Comparison of ENCODE assay signal across 26 mouse cellular contexts in genomic region chr6:135360331-135360730, GRCm38 (mm10). TPM values are rescaled to one million over a fixed set of nuclear protein-coding genes. Genes with fewer than 3 reads are reported as not detected.
A peak's percentile ranks its signal among the peaks of the same experiment; 100 is the strongest.
DNase-seq lines count a peak whose midpoint lies in the region; ATAC-seq and TF ChIP-seq lines count a peak whose summit lies in the region.
"Had no signal": no experiment of that assay in that cellular context is flagged by ENCODE, and none has a peak within 500 bp of the region (broad histone marks: within the 10 kb centered on the region; RNA-seq: fewer than 3 reads in every experiment).

No protein-coding gene starts in this region.

- peaks cover 32% of the 10 kb centered on the region for H3K4me1 ChIP-seq in lung, embryonic 14.5 days (ENCODE audit: insufficient read depth)
- H3K4me1 ChIP-seq in embryonic facial prominence, embryonic 12.5 days, result peaks cover 26% of the 10 kb centered on the region
- peaks cover 25% of the 10 kb centered on the region for H3K4me1 ChIP-seq in intestine, embryonic 16.5 days (ENCODE audit: control insufficient read depth, insufficient read depth, low read length)
- H3K4me1 ChIP-seq in stomach, embryonic 16.5 days (ENCODE audit: control insufficient read depth, insufficient read depth, low read length), result peaks cover 24% of the 10 kb centered on the region

- DNase-seq in lung, embryonic 14.5 days, result peak; percentile 15
- no peak for DNase-seq in lung, postnatal 36 days
- DNase-seq in right cerebral cortex, adult 2 months (ENCODE audit: low spot score in 2 of 2), result no peak
- DNase-seq in cerebellum, adult 9-11 months, result no peak
- DNase-seq: adrenal gland, adult 2 months; cerebellum, adult 18-20 months; cerebellum, postnatal 25 days; embryo, embryonic 11 days; gastrocnemius, postnatal 14 days; heart, adult 2 months; kidney, adult 8-10 months; kidney, postnatal 25 days; layer of hippocampus, postnatal 36 days; liver; thymus, adult 2 months had no signal

- no peaks in the 10 kb centered on the region for H3K27me3 ChIP-seq in lung, embryonic 14.5 days (ENCODE audit: insufficient read depth, low read length)
- no peaks in the 10 kb centered on the region for H3K27me3 ChIP-seq in embryonic facial prominence, embryonic 12.5 days
- H3K27me3 ChIP-seq in intestine, embryonic 16.5 days (replicated peaks; ENCODE audit: control insufficient read depth, insufficient read depth, low read length), result no peaks in the 10 kb centered on the region
- no peaks in the 10 kb centered on the region for H3K27me3 ChIP-seq in stomach, embryonic 16.5 days (ENCODE audit: control insufficient read depth, insufficient read depth, low read length)
- H3K27me3 ChIP-seq: forebrain, embryonic 12.5 days; hindbrain, embryonic 12.5 days; liver, embryonic 15.5 days; midbrain, embryonic 13.5 days; stomach, embryonic 15.5 days had no signal

- no peak overlapping the region for H3K9ac ChIP-seq in lung, embryonic 14.5 days
- no peak overlapping the region for H3K9ac ChIP-seq in embryonic facial prominence, embryonic 12.5 days
- no peak overlapping the region for H3K9ac ChIP-seq in intestine, embryonic 16.5 days (ENCODE audit: low read depth, low read length)
- H3K9ac ChIP-seq in stomach, embryonic 16.5 days (ENCODE audit: low read length), result no peak overlapping the region
- H3K9ac ChIP-seq: forebrain, embryonic 12.5 days; hindbrain, embryonic 12.5 days; liver, embryonic 15.5 days; midbrain, embryonic 13.5 days; stomach, embryonic 15.5 days had no signal

- peak overlapping the region; percentile 37; the same call in 1 of the 2 replicates for H3K27ac ChIP-seq in lung, embryonic 14.5 days (ENCODE audit: low read depth)
- peak overlapping the region; percentile 41; the same call in 1 of the 2 replicates for H3K27ac ChIP-seq in embryonic facial prominence, embryonic 12.5 days
- peak overlapping the region; percentile 58 for H3K27ac ChIP-seq in intestine, embryonic 16.5 days (ENCODE audit: low read length)
- peak overlapping the region; percentile 62 for H3K27ac ChIP-seq in stomach, embryonic 16.5 days (ENCODE audit: low read length)
- H3K27ac ChIP-seq: forebrain, embryonic 12.5 days; heart, adult 2 months; hindbrain, embryonic 12.5 days; liver, embryonic 15.5 days; midbrain, embryonic 13.5 days; stomach, embryonic 15.5 days had no signal

- no peak overlapping the region for H3K4me2 ChIP-seq in lung, embryonic 14.5 days
- no peak overlapping the region for H3K4me2 ChIP-seq in embryonic facial prominence, embryonic 12.5 days (replicated peaks)
- H3K4me2 ChIP-seq in intestine, embryonic 16.5 days (ENCODE audit: low read depth, low read length), result no peak overlapping the region
- H3K4me2 ChIP-seq in stomach, embryonic 16.5 days (ENCODE audit: low read depth, low read length), result no peak overlapping the region
- H3K4me2 ChIP-seq: forebrain, embryonic 12.5 days; hindbrain, embryonic 12.5 days; liver, embryonic 15.5 days; midbrain, embryonic 13.5 days; stomach, embryonic 15.5 days had no signal

- ATAC-seq in lung, embryonic 14.5 days (ENCODE audit: insufficient read depth), result no peak
- no peak for ATAC-seq in embryonic facial prominence, embryonic 12.5 days (ENCODE audit: insufficient number of reproducible peaks, insufficient read depth, low FRiP score, low TSS enrichment)
- ATAC-seq in intestine, embryonic 16.5 days, result no peak
- no peak for ATAC-seq in stomach, embryonic 16.5 days (ENCODE audit: insufficient read depth, low FRiP score)
- ATAC-seq: midbrain, embryonic 13.5 days had no signal

- H3K9me3 ChIP-seq in lung, embryonic 14.5 days (ENCODE audit: low read depth, low read length), result no peaks in the 10 kb centered on the region
- H3K9me3 ChIP-seq in embryonic facial prominence, embryonic 12.5 days, result no peaks in the 10 kb centered on the region
- no peaks in the 10 kb centered on the region for H3K9me3 ChIP-seq in intestine, embryonic 16.5 days (ENCODE audit: control insufficient read depth, low read length)
- no peaks in the 10 kb centered on the region for H3K9me3 ChIP-seq in stomach, embryonic 16.5 days (replicated peaks; ENCODE audit: control insufficient read depth, low read length)
- H3K9me3 ChIP-seq: forebrain, embryonic 12.5 days; hindbrain, embryonic 12.5 days; liver, embryonic 15.5 days; megakaryocyte, embryonic 14.5 days; midbrain, embryonic 13.5 days; stomach, embryonic 15.5 days had no signal

- WGBS in lung, embryonic 14.5 days, result 33% methylated on average over 4 of the region's 4 CpGs
- 34% methylated on average over 4 of the region's 4 CpGs for WGBS in embryonic facial prominence, embryonic 12.5 days
- 52% methylated on average over 4 of the region's 4 CpGs for WGBS in intestine, embryonic 16.5 days
- 55% methylated on average over 4 of the region's 4 CpGs for WGBS in stomach, embryonic 16.5 days

- no peak overlapping the region for H3K4me3 ChIP-seq in lung, embryonic 14.5 days (ENCODE audit: low read depth, low read length)
- H3K4me3 ChIP-seq in embryonic facial prominence, embryonic 12.5 days, result no peak overlapping the region
- no peak overlapping the region for H3K4me3 ChIP-seq in intestine, embryonic 16.5 days (ENCODE audit: low read length)
- H3K4me3 ChIP-seq in stomach, embryonic 16.5 days (replicated peaks; ENCODE audit: low read length), result no peak overlapping the region
- H3K4me3 ChIP-seq: erythroblast, embryonic 14.5 days; forebrain, embryonic 12.5 days; heart, adult 2 months; hindbrain, embryonic 12.5 days; liver, embryonic 15.5 days; megakaryocyte, embryonic 14.5 days; midbrain, embryonic 13.5 days; stomach, embryonic 15.5 days had no signal

- TF ChIP-seq CTCF in lung, embryonic 14.5 days (IDR thresholded peaks at IDR 0.05; ENCODE audit: low read depth), result no peak

- H3K36me3 ChIP-seq in lung, embryonic 14.5 days (ENCODE audit: insufficient read depth), result no peaks in the 10 kb centered on the region
- no peaks in the 10 kb centered on the region for H3K36me3 ChIP-seq in embryonic facial prominence, embryonic 12.5 days
- no peaks in the 10 kb centered on the region for H3K36me3 ChIP-seq in intestine, embryonic 16.5 days (ENCODE audit: control insufficient read depth, insufficient read depth, low read length)
- no peaks in the 10 kb centered on the region for H3K36me3 ChIP-seq in stomach, embryonic 16.5 days (ENCODE audit: control insufficient read depth, insufficient read depth, low read length)
- H3K36me3 ChIP-seq: forebrain, embryonic 12.5 days; hindbrain, embryonic 12.5 days; liver, embryonic 15.5 days; midbrain, embryonic 13.5 days; stomach, embryonic 15.5 days had no signal

RNA-seq across cellular contexts. Expression of gene Emp1, which starts 2.0 kb away (rescaled TPM):
- 23.7 and 25.1 TPM in 2 replicates for polyA plus RNA-seq in lung, embryonic 14.5 days (2014; fragmentation: Nextera tagmentation; extraction: Ambion mirVana)
- 28.8 and 30.4 TPM in 2 replicates for polyA plus RNA-seq in embryonic facial prominence, embryonic 12.5 days (2016; fragmentation: Nextera tagmentation; extraction: Ambion mirVana)
- 46.2 and 59.7 TPM in 2 replicates for polyA plus RNA-seq in intestine, embryonic 16.5 days (2015; fragmentation: Nextera tagmentation; extraction: Ambion mirVana)
- polyA plus RNA-seq in stomach, embryonic 16.5 days (2015; fragmentation: Nextera tagmentation; extraction: Ambion mirVana), result 221 and 304 TPM in 2 replicates
- polyA plus RNA-seq: erythroblast, embryonic 14.5 days had no signal

RNA-seq across cellular contexts. Expression of gene Pbp2, which starts 50.1 kb away (rescaled TPM):
- 0.38 and 0.53 TPM in 2 replicates for polyA plus RNA-seq in lung, embryonic 14.5 days (2014; fragmentation: Nextera tagmentation; extraction: Ambion mirVana)
- polyA plus RNA-seq in embryonic facial prominence, embryonic 12.5 days (2016; fragmentation: Nextera tagmentation; extraction: Ambion mirVana), result not detected in 2 replicates
- 0.10 and 0.11 TPM in 2 replicates for polyA plus RNA-seq in intestine, embryonic 16.5 days (2015; fragmentation: Nextera tagmentation; extraction: Ambion mirVana)
- polyA plus RNA-seq in stomach, embryonic 16.5 days (2015; fragmentation: Nextera tagmentation; extraction: Ambion mirVana), result 12.4 and 28.5 TPM in 2 replicates
- polyA plus RNA-seq: adrenal gland, adult 2 months; erythroblast, embryonic 14.5 days; forebrain, embryonic 12.5 days; heart, adult 2 months; heart, embryonic 14.5 days; liver, embryonic 15.5 days; midbrain, embryonic 13.5 days; thymus, adult 2 months had no signal
